Mouse (Mus musculus) megakaryocyte, embryonic 14.5 days (primary cell): ENCODE results near the gene Tmem245.

ENCODE experiments used
- FLI1 ChIP-seq: IDR thresholded peaks from 2 replicates; pipeline ENCODE4 v1.6.1; 2012; ENCODE audit warnings: low read length, inconsistent platforms, mixed read lengths
- GATA1 ChIP-seq: IDR thresholded peaks from 3 replicates; pipeline ENCODE4 v1.6.1; 2012; ENCODE audit warnings: mixed read lengths, low read length, inconsistent platforms, borderline replicate concordance

- TF ChIP-seq FLI1, result no peak
- no peak for TF ChIP-seq GATA1
Observed at GRCm38 (mm10) chr4:56961320-56961925, 14.2 kb upstream of the Tmem245 start.
